In genomic region chr8:124661781-124662180, GRCm38 (mm10) we compare ENCODE assay signal across 8 mouse cellular contexts. TPM values are rescaled to one million over a fixed set of nuclear protein-coding genes. Genes with fewer than 3 reads are reported as not detected.
DNase-seq lines count a peak whose midpoint lies in the region; ATAC-seq and TF ChIP-seq lines count a peak whose summit lies in the region.

No protein-coding gene starts in this region.

- H3K79me2 ChIP-seq in MEL (ENCODE audit: control insufficient read depth, insufficient read depth, low read length, poor library complexity), result peaks cover 3% of the 10 kb centered on the region

- TF ChIP-seq RAD21 in MEL (IDR thresholded peaks at IDR 0.05; ENCODE audit: low read depth, low read length), result no peak

- H3K36me3 ChIP-seq in MEL (ENCODE audit: control insufficient read depth in 1 of 2, insufficient read depth in 2 of 2, low read length in 2 of 2), result peaks cover 0 to 22% of the 10 kb centered on the region in 2 experiments; a peak in 2 of 4 replicates
- 0 out of 2 replicates have a peak, but pooled peaks cover 1% of the 10 kb centered on the region for H3K36me3 ChIP-seq in heart, embryonic 11.5 days (ENCODE audit: control insufficient read depth, insufficient read depth, low read length)
- no peaks in the 10 kb centered on the region for H3K36me3 ChIP-seq in limb, embryonic 15.5 days
- no peaks in the 10 kb centered on the region for H3K36me3 ChIP-seq in small intestine, adult 2 months (ENCODE audit: control insufficient read depth, insufficient read depth, low read length)

- no peak for ATAC-seq in heart, embryonic 11.5 days (replicated peaks; ENCODE audit: insufficient number of reproducible peaks, low FRiP score, low TSS enrichment)
- no peak for ATAC-seq in limb, embryonic 15.5 days (ENCODE audit: insufficient number of reproducible peaks, low FRiP score, low TSS enrichment, low read depth)

- peaks cover 4 to 23% of the 10 kb centered on the region in 2 experiments for H3K4me1 ChIP-seq in MEL (ENCODE audit: control insufficient read depth in 1 of 2, insufficient read depth in 2 of 2, low read length in 2 of 2)
- H3K4me1 ChIP-seq in heart, embryonic 11.5 days (ENCODE audit: control insufficient read depth, insufficient read depth, low read length), result peaks cover 47% of the 10 kb centered on the region
- peaks cover 44% of the 10 kb centered on the region for H3K4me1 ChIP-seq in limb, embryonic 15.5 days
- H3K4me1 ChIP-seq in small intestine, adult 2 months (ENCODE audit: control insufficient read depth, insufficient read depth, insufficient read length, low read length), result peaks cover 18% of the 10 kb centered on the region

- H3K9ac ChIP-seq in MEL (ENCODE audit: control insufficient read depth, low read depth, low read length, poor library complexity, severe bottlenecking), result peak overlapping the region; percentile 96
- peak overlapping the region; percentile 97 for H3K9ac ChIP-seq in heart, embryonic 11.5 days (ENCODE audit: low read depth, low read length)
- peak overlapping the region; percentile 90 for H3K9ac ChIP-seq in limb, embryonic 15.5 days

- no peak for TF ChIP-seq POLR2A in MEL (IDR thresholded peaks at IDR 0.05; ENCODE audit: control insufficient read depth in 1 of 2, insufficient read depth in 1 of 2, low read depth in 1 of 2, low read length in 2 of 2, poor library complexity in 1 of 2)
- no peak for TF ChIP-seq POLR2A in small intestine, adult 2 months (IDR thresholded peaks at IDR 0.05; ENCODE audit: low read depth, low read length)

- WGBS in heart, embryonic 11.5 days (ENCODE audit: insufficient replicate concordance), result 22% methylated on average over 9 of the region's 9 CpGs
- 17% methylated on average over 9 of the region's 9 CpGs for WGBS in limb, embryonic 15.5 days
- WGBS in small intestine, adult 2 months, result 61% methylated on average over 9 of the region's 9 CpGs

- TF ChIP-seq CTCF in MEL (IDR thresholded peaks at IDR 0.05 in 2 of 3, conservative IDR thresholded peaks at IDR 0.05 in 1 of 3; ENCODE audit: control insufficient read depth in 1 of 3, insufficient read depth in 1 of 3, low read depth in 2 of 3, low read length in 3 of 3, poor library complexity in 1 of 3, severe bottlenecking in 1 of 3), result no peak
- TF ChIP-seq CTCF in small intestine, adult 2 months (IDR thresholded peaks at IDR 0.05; ENCODE audit: extremely low read depth, insufficient read length, insufficient replicate concordance, low read depth, low read length), result no peak

- H3K4me3 ChIP-seq in MEL (ENCODE audit: control insufficient read depth in 1 of 2, insufficient read depth in 1 of 2, low read depth in 2 of 2, low read length in 2 of 2), result peak overlapping the region; percentile 87 to 95
- peak overlapping the region; percentile 94 for H3K4me3 ChIP-seq in heart, embryonic 11.5 days (ENCODE audit: low read depth, low read length)
- peak overlapping the region; percentile 89 for H3K4me3 ChIP-seq in limb, embryonic 15.5 days
- peak overlapping the region; percentile 91; the same call in 1 of the 2 replicates for H3K4me3 ChIP-seq in small intestine, adult 2 months (ENCODE audit: low read depth, low read length)

- H3K4me2 ChIP-seq in heart, embryonic 11.5 days, result peak overlapping the region; percentile 65
- H3K4me2 ChIP-seq in limb, embryonic 15.5 days, result peak overlapping the region; percentile 65

- no peaks in the 10 kb centered on the region for H3K27me3 ChIP-seq in MEL (ENCODE audit: control insufficient read depth in 1 of 2, insufficient read depth in 2 of 2, low read length in 2 of 2)
- H3K27me3 ChIP-seq in heart, embryonic 11.5 days (ENCODE audit: control insufficient read depth, insufficient read depth, low read length), result no peaks in the 10 kb centered on the region
- no peaks in the 10 kb centered on the region for H3K27me3 ChIP-seq in limb, embryonic 15.5 days
- H3K27me3 ChIP-seq in small intestine, adult 2 months (ENCODE audit: control insufficient read depth, insufficient read depth, low read length), result no peaks in the 10 kb centered on the region

- no peak for TF ChIP-seq EP300 in MEL (IDR thresholded peaks at IDR 0.05; ENCODE audit: low read depth in 1 of 2, low read length in 2 of 2)

- H3K27ac ChIP-seq in MEL (ENCODE audit: control insufficient read depth, low read depth, low read length), result no peak overlapping the region
- H3K27ac ChIP-seq in heart, embryonic 11.5 days (ENCODE audit: low read depth, low read length), result peak overlapping the region; percentile 92
- H3K27ac ChIP-seq in limb, embryonic 15.5 days, result peak overlapping the region; percentile 93; the same call in 1 of the 2 replicates
- no peak overlapping the region for H3K27ac ChIP-seq in small intestine, adult 2 months (ENCODE audit: insufficient read depth, low read depth, low read length)

- H3K9me3 ChIP-seq in MEL (replicated peaks; ENCODE audit: insufficient read depth, low read length), result no peaks in the 10 kb centered on the region
- no peaks in the 10 kb centered on the region for H3K9me3 ChIP-seq in heart, embryonic 11.5 days (replicated peaks; ENCODE audit: control insufficient read depth, low read length)
- no peaks in the 10 kb centered on the region for H3K9me3 ChIP-seq in limb, embryonic 15.5 days

- DNase-seq in heart, adult 18-20 months, result peak; percentile 38 to 59
- no peak for DNase-seq in heart, postnatal 25 days (ENCODE audit: low spot score)
- peak; percentile 30 for DNase-seq in MEL (ENCODE audit: low read depth, low spot score)
- DNase-seq in thymus, postnatal 36 days, result no peak
- DNase-seq in natural killer cell, adult 2 months (ENCODE audit: low spot score in 2 of 2), result no peak

- intact Hi-C loops in heart, postnatal 25 days (cut with DNase I), result no loop called here

TF ChIP-seq in MEL, 35 proteins besides CTCF, POLR2A, EP300 and RAD21:
- no peak for TF ChIP-seq USF1 (IDR thresholded peaks at IDR 0.05; ENCODE audit: low read depth, low read length)
- 0 out of 2 replicates have a peak, but pooled peaks have one; percentile 32 for TF ChIP-seq MXI1 (IDR thresholded peaks at IDR 0.05; ENCODE audit: low read depth, low read length)

RNA-seq across cellular contexts. Expression of gene 2310022B05Rik, which starts 1.4 kb away (rescaled TPM):
- 10 to 100 TPM; 50.8 to 70.0 TPM for total RNA-seq in heart, adult 18-20 months (2021)
- total RNA-seq in heart, postnatal 25 days (2021), result 10 to 100 TPM; 71.7 to 83.3 TPM
- total RNA-seq in MEL (2012; rRNA removed), result 5.7 and 6.2 TPM in 2 replicates
- polyA plus RNA-seq in MEL (2012; ENCODE audit: insufficient read depth in 1 of 2, insufficient read length in 2 of 2, low read depth in 1 of 2, low replicate concordance in 2 of 2, missing spikeins in 1 of 2), result 10 to 100 TPM in 1 of 2 experiments, not detected in 1; 27.0 TPM
- 38.4 and 42.9 TPM in 2 replicates for polyA plus RNA-seq in heart, embryonic 11.5 days (2014; fragmentation: Nextera tagmentation; extraction: Ambion mirVana)
- polyA plus RNA-seq in limb, embryonic 15.5 days (2015; fragmentation: Nextera tagmentation; extraction: Ambion mirVana), result 34.2 and 36.6 TPM in 2 replicates
- 11.7 and 35.0 TPM in 2 replicates for polyA plus RNA-seq in small intestine, adult 2 months (2012; rRNA removed)

Comparison
In these comparisons a context has a peak if more than half of its experiments do, and no peak if none do; other contexts are left out.
1. DNase-seq: peak in heart, adult 18-20 months (2 of 2) and MEL (single experiment); none in heart, postnatal 25 days (single experiment), thymus, postnatal 36 days (0 of 2) and natural killer cell, adult 2 months (0 of 2).
2. H3K27ac ChIP-seq: peak in heart, embryonic 11.5 days (single experiment) and limb, embryonic 15.5 days (single experiment); none in MEL (single experiment) and small intestine, adult 2 months (single experiment).
3. Peak in every context shown above with its lines, with median percentiles within 50 percentile points of each other: H3K4me3 ChIP-seq and H3K9ac ChIP-seq.